Mouse (Mus musculus) hindbrain, embryonic 11.5 days (tissue): ENCODE data around the gene Usp4. TPM values are rescaled to one million over a fixed set of nuclear protein-coding genes. Genes with fewer than 3 reads are reported as not detected.

Source experiments
- ATAC-seq: fragments of 200-750 bp; cut with Nextera tagmentation; 2 replicates; pipeline ENCODE4 v1.8.0; 2017; ENCODE audit warnings: mild to moderate bottlenecking, moderate TSS enrichment, moderate library complexity; ENCODE audit not compliant: low FRiP score
- DNase-seq: peaks from one replicate; pipeline ENCODE4 v3.0.0-alpha.2; 2015; ENCODE audit warnings: low spot score
- H3K27ac ChIP-seq: fragments of 300-500 bp; sonication (generic); 2 replicates; pipeline ENCODE4 v1.5.1; 2014; ENCODE audit warnings: mild to moderate bottlenecking, low read depth, low read length
- H3K27me3 ChIP-seq: fragments of 300-500 bp; sonication (generic); 2 replicates; pipeline ENCODE4 v1.6.1; 2014; ENCODE audit warnings: mild to moderate bottlenecking, low read length, moderate library complexity, mixed read lengths; ENCODE audit not compliant: control insufficient read depth, insufficient read depth
- H3K36me3 ChIP-seq: fragments of 300-500 bp; sonication (generic); 2 replicates; pipeline ENCODE4 v1.6.1; 2014; ENCODE audit warnings: mild to moderate bottlenecking, low read length, moderate library complexity, mixed read lengths; ENCODE audit not compliant: control insufficient read depth, insufficient read depth
- H3K4me1 ChIP-seq: fragments of 300-500 bp; sonication (generic); replicated peaks from 2 replicates; pipeline ENCODE4 v1.6.1; 2014; ENCODE audit warnings: low read length, mixed read lengths; ENCODE audit not compliant: control insufficient read depth, insufficient read depth
- H3K4me2 ChIP-seq: fragments of 300-500 bp; sonication (generic); replicated peaks from 2 replicates; pipeline ENCODE4 v1.6.1; 2014; ENCODE audit warnings: mild to moderate bottlenecking, low read depth, low read length
- H3K4me3 ChIP-seq: fragments of 300-500 bp; sonication (generic); 2 replicates; pipeline ENCODE4 v1.5.1; 2014; ENCODE audit warnings: low read depth, low read length
- H3K9ac ChIP-seq: fragments of 300-500 bp; sonication (generic); 2 replicates; pipeline ENCODE4 v1.6.1; 2014; ENCODE audit warnings: low read depth, low read length
- H3K9me3 ChIP-seq: fragments of 300-500 bp; sonication (generic); 2 replicates; pipeline ENCODE4 v1.6.1; 2016; ENCODE audit warnings: low read length; ENCODE audit not compliant: control insufficient read depth
- WGBS: fragments of 180-500 bp; shearing (Covaris S2); extraction: QIAGEN DNeasy Blood & Tissue Kit; methylation state at CpG from one replicate; pipeline ENCODE4 v1.1.7; 2014; 5-methylcytosine and 5-hydroxymethylcytosine counted together
- polyA plus RNA-seq: library from polyadenylated mRNA; unstranded; fragments of >200 nt; fragmentation: Nextera tagmentation; extraction: Ambion mirVana; gene quantifications from 2 replicates; pipeline ENCODE4 v1.2.1, GENCODE M21; 2014

The Usp4 gene
- polyA plus RNA-seq, 1 experiment from 2014 or later, result 131 TPM

GRCm38 (mm10) chr9:108389220-108389619, 41.6 kb downstream of the Usp4 start:
- ATAC-seq (no peak), DNase-seq (no peak)
- no peak overlapping the region for H3K4me3 ChIP-seq
- no peaks in the 10 kb centered on the region for H3K9me3 ChIP-seq
- no peak overlapping the region for H3K4me2 ChIP-seq
- no peak overlapping the region for H3K27ac ChIP-seq
- H3K4me1 ChIP-seq, result no peaks in the 10 kb centered on the region
- peaks cover 16% of the 10 kb centered on the region; the same call in 1 of the 2 replicates for H3K36me3 ChIP-seq
- no peak overlapping the region for H3K9ac ChIP-seq
- 86% methylated on average over 6 of the region's 6 CpGs for WGBS
- H3K27me3 ChIP-seq, result no peaks in the 10 kb centered on the region

- H3K27me3 ChIP-seq, result no peaks in the 10 kb centered on the region
- no peak for ATAC-seq
- H3K36me3 ChIP-seq, result peaks cover 11% of the 10 kb centered on the region; the same call in 1 of the 2 replicates
- H3K9ac ChIP-seq, result no peak within 1 kb of the TSS
- no peak within 1 kb of the TSS for H3K27ac ChIP-seq
- no peak within 1 kb of the TSS for H3K4me3 ChIP-seq
- peak; percentile 27 for DNase-seq
- no peaks in the 10 kb centered on the region for H3K9me3 ChIP-seq
- 53% methylated on average over 18 of the region's 18 CpGs for WGBS
- no peak within 1 kb of the TSS for H3K4me2 ChIP-seq
- no peaks in the 10 kb centered on the region for H3K4me1 ChIP-seq
Observed at GRCm38 (mm10) chr9:108392676-108393075, 45.0 kb downstream of the Usp4 start, which contains the start of gene 1700102P08Rik. 1700102P08Rik (plus strand) TSS chr9:108392805.

GRCm38 (mm10) chr9:108394191-108394590, 46.5 kb downstream of the Usp4 start:
- no peak for DNase-seq
- Histone ChIP-seq H3K4me3 (no peak overlapping the region), H3K4me1 (no peaks in the 10 kb centered on the region), H3K9me3 (no peaks in the 10 kb centered on the region), H3K9ac (no peak overlapping the region), H3K36me3 (0 out of 2 replicates have a peak, but pooled peaks cover 3% of the 10 kb centered on the region), H3K27me3 (no peaks in the 10 kb centered on the region), H3K27ac (no peak overlapping the region), H3K4me2 (no peak overlapping the region)
- 97% methylated on average over 6 of the region's 6 CpGs for WGBS
- ATAC-seq, result no peak

GRCm38 (mm10) chr9:108395427-108395826, 47.8 kb downstream of the Usp4 start:
- 0 out of 2 replicates have a peak, but pooled peaks cover 2% of the 10 kb centered on the region for H3K36me3 ChIP-seq
- no peak overlapping the region for H3K4me2 ChIP-seq
- H3K4me1 ChIP-seq, result no peaks in the 10 kb centered on the region
- H3K9me3 ChIP-seq, result no peaks in the 10 kb centered on the region
- ATAC-seq (no peak), DNase-seq (no peak)
- no peaks in the 10 kb centered on the region for H3K27me3 ChIP-seq
- no peak overlapping the region for H3K27ac ChIP-seq
- 100% methylated on average over 1 of the region's 1 CpGs for WGBS
- no peak overlapping the region for H3K4me3 ChIP-seq
- no peak overlapping the region for H3K9ac ChIP-seq

- Histone ChIP-seq H3K9ac (no peak overlapping the region), H3K9me3 (no peaks in the 10 kb centered on the region), H3K27me3 (no peaks in the 10 kb centered on the region), H3K4me1 (no peaks in the 10 kb centered on the region), H3K27ac (no peak overlapping the region), H3K4me3 (no peak overlapping the region), H3K4me2 (no peak overlapping the region), H3K36me3 (no peaks in the 10 kb centered on the region)
- 97% methylated on average over 3 of the region's 3 CpGs for WGBS
- ATAC-seq, result no peak
- no peak for DNase-seq
Observed at GRCm38 (mm10) chr9:108398324-108398723, 50.7 kb downstream of the Usp4 start.

GRCm38 (mm10) chr9:108401186-108401960, 53.7 kb downstream of the Usp4 start:
- DNase-seq (no peak), ATAC-seq (no peak)
- no peak overlapping the region for H3K4me2 ChIP-seq
- no peaks in the 10 kb centered on the region for H3K36me3 ChIP-seq
- no peaks in the 10 kb centered on the region for H3K4me1 ChIP-seq
- no peak overlapping the region for H3K27ac ChIP-seq
- no peak overlapping the region for H3K4me3 ChIP-seq
- 53% methylated on average over 7 of the region's 7 CpGs for WGBS
- H3K27me3 ChIP-seq, result no peaks in the 10 kb centered on the region
- no peak overlapping the region for H3K9ac ChIP-seq
- H3K9me3 ChIP-seq, result no peaks in the 10 kb centered on the region

- Histone ChIP-seq H3K27me3 (no peaks in the 10 kb centered on the region), H3K9me3 (no peaks in the 10 kb centered on the region), H3K4me3 (no peak overlapping the region), H3K4me1 (no peaks in the 10 kb centered on the region), H3K9ac (no peak overlapping the region), H3K4me2 (no peak overlapping the region), H3K27ac (no peak overlapping the region), H3K36me3 (no peaks in the 10 kb centered on the region)
- no peak for ATAC-seq
- no peak for DNase-seq
- 90% methylated on average over 4 of the region's 4 CpGs for WGBS
Observed at GRCm38 (mm10) chr9:108403081-108403480, 55.4 kb downstream of the Usp4 start.

GRCm38 (mm10) chr9:108404451-108404850, 56.8 kb downstream of the Usp4 start:
- Histone ChIP-seq H3K4me1 (no peaks in the 10 kb centered on the region), H3K27me3 (no peaks in the 10 kb centered on the region), H3K36me3 (no peaks in the 10 kb centered on the region), H3K27ac (no peak overlapping the region), H3K4me3 (no peak overlapping the region), H3K9ac (no peak overlapping the region), H3K9me3 (no peaks in the 10 kb centered on the region), H3K4me2 (no peak overlapping the region)
- WGBS, result 79% methylated on average over 8 of the region's 8 CpGs
- no peak for DNase-seq
- no peak for ATAC-seq

GRCm38 (mm10) chr9:108409535-108409934, 61.9 kb downstream of the Usp4 start:
- Histone ChIP-seq H3K9me3 (no peaks in the 10 kb centered on the region), H3K9ac (no peak overlapping the region), H3K4me3 (no peak overlapping the region), H3K27me3 (no peaks in the 10 kb centered on the region), H3K27ac (no peak overlapping the region), H3K4me1 (no peaks in the 10 kb centered on the region), H3K4me2 (no peak overlapping the region), H3K36me3 (no peaks in the 10 kb centered on the region)
- WGBS, result 93% methylated on average over 4 of the region's 4 CpGs
- DNase-seq (no peak), ATAC-seq (no peak)
